ENCODE assay signal across 15 mouse cellular contexts in genomic region chr8:122497016-122497734, GRCm38 (mm10). TPM values are rescaled to one million over a fixed set of nuclear protein-coding genes. Genes with fewer than 3 reads are reported as not detected.
DNase-seq lines count a peak whose midpoint lies in the region; ATAC-seq lines count a peak whose summit lies in the region.
"Had no signal": no experiment of that assay in that cellular context is flagged by ENCODE, and none has a peak within 500 bp of the region (broad histone marks: within the 10 kb centered on the region; RNA-seq: fewer than 3 reads in every experiment).

No protein-coding gene starts in this region.

- peaks cover 94% of the 10 kb centered on the region for H3K36me3 ChIP-seq in kidney, embryonic 15.5 days
- H3K36me3 ChIP-seq in kidney, embryonic 14.5 days (ENCODE audit: control insufficient read depth, insufficient read depth, low read length), result peaks cover 68% of the 10 kb centered on the region
- H3K36me3 ChIP-seq in liver, embryonic 16.5 days (ENCODE audit: control insufficient read depth, insufficient read depth), result peaks cover 89% of the 10 kb centered on the region
- H3K36me3 ChIP-seq in midbrain, embryonic 11.5 days (ENCODE audit: control insufficient read depth, insufficient read depth, low read length), result no peaks in the 10 kb centered on the region
- no peaks in the 10 kb centered on the region for H3K36me3 ChIP-seq in hindbrain, embryonic 12.5 days
- H3K36me3 ChIP-seq: midbrain, embryonic 12.5 days; neural tube, embryonic 12.5 days had no signal

- peak; percentile 58 for DNase-seq in adrenal gland, postnatal 14 days
- no peak for DNase-seq in adrenal gland, postnatal 25 days
- peak; percentile 55 for DNase-seq in ES-CJ7 (ENCODE audit: low read depth, low spot score)
- DNase-seq in midbrain, embryonic 11.5 days (ENCODE audit: low spot score, missing footprints), result no peak
- DNase-seq: layer of hippocampus, postnatal 36 days; retina, postnatal 1 day; thymus, postnatal 36 days had no signal

- H3K9ac ChIP-seq in kidney, embryonic 15.5 days, result no peak overlapping the region
- H3K9ac ChIP-seq in kidney, embryonic 14.5 days (ENCODE audit: low read depth, low read length), result no peak overlapping the region
- H3K9ac ChIP-seq in liver, embryonic 16.5 days (ENCODE audit: low read depth, low read length), result no peak overlapping the region
- H3K9ac ChIP-seq in midbrain, embryonic 11.5 days (ENCODE audit: low read length), result no peak overlapping the region
- H3K9ac ChIP-seq in hindbrain, embryonic 12.5 days, result no peak overlapping the region
- H3K9ac ChIP-seq: midbrain, embryonic 12.5 days; neural tube, embryonic 12.5 days had no signal

- no peak for ATAC-seq in kidney, embryonic 15.5 days (replicated peaks; ENCODE audit: low FRiP score)
- no peak for ATAC-seq in kidney, embryonic 14.5 days (ENCODE audit: low FRiP score, low TSS enrichment)
- 0 out of 2 replicates have a peak, but pooled peaks have one; percentile 9 for ATAC-seq in liver, embryonic 16.5 days (ENCODE audit: low read depth)
- ATAC-seq in midbrain, embryonic 11.5 days (ENCODE audit: low FRiP score), result no peak
- ATAC-seq in hindbrain, embryonic 12.5 days (ENCODE audit: low FRiP score), result no peak
- ATAC-seq: inflammation-experienced regulatory T-cells, adult 6 months had no signal

- H3K4me1 ChIP-seq in kidney, embryonic 15.5 days, result peaks cover 7% of the 10 kb centered on the region
- no peaks in the 10 kb centered on the region for H3K4me1 ChIP-seq in kidney, embryonic 14.5 days (ENCODE audit: control insufficient read depth, insufficient read depth, low read length)
- H3K4me1 ChIP-seq in liver, embryonic 16.5 days (ENCODE audit: control insufficient read depth, low read depth, low read length), result no peaks in the 10 kb centered on the region
- H3K4me1 ChIP-seq in midbrain, embryonic 11.5 days (ENCODE audit: control insufficient read depth, insufficient read depth, low read length), result no peaks in the 10 kb centered on the region
- H3K4me1 ChIP-seq in hindbrain, embryonic 12.5 days, result no peaks in the 10 kb centered on the region
- H3K4me1 ChIP-seq: midbrain, embryonic 12.5 days; neural tube, embryonic 12.5 days had no signal

- no peak overlapping the region for H3K4me2 ChIP-seq in kidney, embryonic 15.5 days
- no peak overlapping the region for H3K4me2 ChIP-seq in kidney, embryonic 14.5 days (replicated peaks; ENCODE audit: low read depth, low read length)
- H3K4me2 ChIP-seq in liver, embryonic 16.5 days (ENCODE audit: low read depth, low read length), result no peak overlapping the region
- H3K4me2 ChIP-seq in midbrain, embryonic 11.5 days, result no peak overlapping the region
- H3K4me2 ChIP-seq in hindbrain, embryonic 12.5 days (replicated peaks), result no peak overlapping the region
- H3K4me2 ChIP-seq: midbrain, embryonic 12.5 days; neural tube, embryonic 12.5 days had no signal

- no peak overlapping the region for H3K4me3 ChIP-seq in kidney, embryonic 15.5 days (replicated peaks)
- no peak overlapping the region for H3K4me3 ChIP-seq in kidney, embryonic 14.5 days (ENCODE audit: low read length)
- H3K4me3 ChIP-seq in liver, embryonic 16.5 days (ENCODE audit: low read depth, low read length), result no peak overlapping the region
- no peak overlapping the region for H3K4me3 ChIP-seq in midbrain, embryonic 11.5 days (ENCODE audit: low read depth, low read length)
- no peak overlapping the region for H3K4me3 ChIP-seq in hindbrain, embryonic 12.5 days
- H3K4me3 ChIP-seq: midbrain, embryonic 12.5 days; neural tube, embryonic 12.5 days had no signal

- 78% methylated on average over 12 of the region's 12 CpGs for WGBS in kidney, embryonic 15.5 days
- 85% methylated on average over 11 of the region's 12 CpGs for WGBS in kidney, embryonic 14.5 days
- 88% methylated on average over 12 of the region's 12 CpGs for WGBS in liver, embryonic 16.5 days (ENCODE audit: insufficient replicate concordance)
- WGBS in midbrain, embryonic 11.5 days, result 88% methylated on average over 12 of the region's 12 CpGs
- 89% methylated on average over 11 of the region's 12 CpGs for WGBS in hindbrain, embryonic 12.5 days

- peak overlapping the region; percentile 64 for H3K27ac ChIP-seq in kidney, embryonic 15.5 days
- H3K27ac ChIP-seq in kidney, embryonic 14.5 days (ENCODE audit: low read depth, low read length), result no peak overlapping the region
- H3K27ac ChIP-seq in liver, embryonic 16.5 days (ENCODE audit: low read length), result no peak overlapping the region
- H3K27ac ChIP-seq in midbrain, embryonic 11.5 days (ENCODE audit: low read depth, low read length), result no peak overlapping the region
- H3K27ac ChIP-seq in hindbrain, embryonic 12.5 days, result no peak overlapping the region
- H3K27ac ChIP-seq: midbrain, embryonic 12.5 days; neural tube, embryonic 12.5 days had no signal

- H3K27me3 ChIP-seq in kidney, embryonic 15.5 days, result no peaks in the 10 kb centered on the region
- H3K27me3 ChIP-seq in kidney, embryonic 14.5 days (ENCODE audit: control insufficient read depth, insufficient read depth, low read length), result no peaks in the 10 kb centered on the region
- H3K27me3 ChIP-seq in liver, embryonic 16.5 days (ENCODE audit: control insufficient read depth, insufficient read depth, low read depth, low read length), result no peaks in the 10 kb centered on the region
- no peaks in the 10 kb centered on the region for H3K27me3 ChIP-seq in midbrain, embryonic 11.5 days (ENCODE audit: control insufficient read depth, insufficient read depth, low read length)
- no peaks in the 10 kb centered on the region for H3K27me3 ChIP-seq in hindbrain, embryonic 12.5 days
- H3K27me3 ChIP-seq: midbrain, embryonic 12.5 days; neural tube, embryonic 12.5 days had no signal

- H3K9me3 ChIP-seq in kidney, embryonic 15.5 days (replicated peaks), result no peaks in the 10 kb centered on the region
- H3K9me3 ChIP-seq in kidney, embryonic 14.5 days (ENCODE audit: control insufficient read depth, low read length), result no peaks in the 10 kb centered on the region
- H3K9me3 ChIP-seq in liver, embryonic 16.5 days (replicated peaks; ENCODE audit: control insufficient read depth, low read length), result no peaks in the 10 kb centered on the region
- no peaks in the 10 kb centered on the region for H3K9me3 ChIP-seq in midbrain, embryonic 11.5 days (ENCODE audit: control insufficient read depth, low read length)
- H3K9me3 ChIP-seq in hindbrain, embryonic 12.5 days (replicated peaks), result no peaks in the 10 kb centered on the region
- H3K9me3 ChIP-seq: midbrain, embryonic 12.5 days; neural tube, embryonic 12.5 days had no signal

RNA-seq across cellular contexts. Expression of gene Ctu2, which starts 21.2 kb away (rescaled TPM):
- total RNA-seq in adrenal gland, postnatal 14 days (2021), result 21.3 and 23.0 TPM in 2 replicates
- 20.6 and 24.7 TPM in 2 replicates for total RNA-seq in adrenal gland, postnatal 25 days (2021)
- 48.6 and 55.7 TPM in 2 replicates for polyA plus RNA-seq in kidney, embryonic 15.5 days (2015; fragmentation: Nextera tagmentation; extraction: Ambion mirVana)
- 50.4 and 51.6 TPM in 2 replicates for polyA plus RNA-seq in kidney, embryonic 14.5 days (2014; fragmentation: Nextera tagmentation; extraction: Ambion mirVana)
- 9.6 and 12.7 TPM in 2 replicates for polyA plus RNA-seq in liver, embryonic 16.5 days (2015; fragmentation: Nextera tagmentation; extraction: Ambion mirVana)
- polyA plus RNA-seq in midbrain, embryonic 11.5 days (2014; fragmentation: Nextera tagmentation; extraction: Ambion mirVana), result 74.8 and 78.7 TPM in 2 replicates
- 66.7 and 68.1 TPM in 2 replicates for polyA plus RNA-seq in hindbrain, embryonic 12.5 days (2016; fragmentation: Nextera tagmentation; extraction: Ambion mirVana)

RNA-seq across cellular contexts. Expression of gene Rnf166, which starts 21.3 kb away (rescaled TPM):
- total RNA-seq in adrenal gland, postnatal 14 days (2021), result 37.9 and 38.5 TPM in 2 replicates
- total RNA-seq in adrenal gland, postnatal 25 days (2021), result 65.3 and 66.5 TPM in 2 replicates
- 37.7 and 39.8 TPM in 2 replicates for polyA plus RNA-seq in kidney, embryonic 15.5 days (2015; fragmentation: Nextera tagmentation; extraction: Ambion mirVana)
- 33.5 and 35.3 TPM in 2 replicates for polyA plus RNA-seq in kidney, embryonic 14.5 days (2014; fragmentation: Nextera tagmentation; extraction: Ambion mirVana)
- polyA plus RNA-seq in liver, embryonic 16.5 days (2015; fragmentation: Nextera tagmentation; extraction: Ambion mirVana), result 12.7 and 14.0 TPM in 2 replicates
- polyA plus RNA-seq in midbrain, embryonic 11.5 days (2014; fragmentation: Nextera tagmentation; extraction: Ambion mirVana), result 23.2 and 29.7 TPM in 2 replicates
- polyA plus RNA-seq in hindbrain, embryonic 12.5 days (2016; fragmentation: Nextera tagmentation; extraction: Ambion mirVana), result 35.3 and 39.2 TPM in 2 replicates

RNA-seq across cellular contexts. Expression of gene Snai3, which starts 36.6 kb away (rescaled TPM):
- 0.45 TPM in 1 of 2 replicates, not detected in the other for total RNA-seq in adrenal gland, postnatal 14 days (2021)
- not detected in 2 replicates for total RNA-seq in adrenal gland, postnatal 25 days (2021)
- polyA plus RNA-seq in kidney, embryonic 15.5 days (2015; fragmentation: Nextera tagmentation; extraction: Ambion mirVana), result 0.34 and 0.78 TPM in 2 replicates
- 0.23 and 0.51 TPM in 2 replicates for polyA plus RNA-seq in kidney, embryonic 14.5 days (2014; fragmentation: Nextera tagmentation; extraction: Ambion mirVana)
- polyA plus RNA-seq in liver, embryonic 16.5 days (2015; fragmentation: Nextera tagmentation; extraction: Ambion mirVana), result 0.14 and 0.40 TPM in 2 replicates
- polyA plus RNA-seq in midbrain, embryonic 11.5 days (2014; fragmentation: Nextera tagmentation; extraction: Ambion mirVana), result not detected in 2 replicates
- polyA plus RNA-seq in hindbrain, embryonic 12.5 days (2016; fragmentation: Nextera tagmentation; extraction: Ambion mirVana), result not detected in 2 replicates
- total RNA-seq: layer of hippocampus, postnatal 36 days; liver, adult 2 months had no signal
- polyA plus RNA-seq: midbrain, embryonic 12.5 days; neural tube, embryonic 12.5 days had no signal

RNA-seq across cellular contexts. Expression of gene Mvd, which starts 54.0 kb away (rescaled TPM):
- total RNA-seq in adrenal gland, postnatal 14 days (2021), result 10.6 and 13.3 TPM in 2 replicates
- total RNA-seq in adrenal gland, postnatal 25 days (2021), result 53.6 and 78.3 TPM in 2 replicates
- 32.7 and 37.5 TPM in 2 replicates for polyA plus RNA-seq in kidney, embryonic 15.5 days (2015; fragmentation: Nextera tagmentation; extraction: Ambion mirVana)
- 23.2 and 36.1 TPM in 2 replicates for polyA plus RNA-seq in kidney, embryonic 14.5 days (2014; fragmentation: Nextera tagmentation; extraction: Ambion mirVana)
- 21.8 and 23.2 TPM in 2 replicates for polyA plus RNA-seq in liver, embryonic 16.5 days (2015; fragmentation: Nextera tagmentation; extraction: Ambion mirVana)
- 44.3 and 48.1 TPM in 2 replicates for polyA plus RNA-seq in midbrain, embryonic 11.5 days (2014; fragmentation: Nextera tagmentation; extraction: Ambion mirVana)
- 46.9 and 48.4 TPM in 2 replicates for polyA plus RNA-seq in hindbrain, embryonic 12.5 days (2016; fragmentation: Nextera tagmentation; extraction: Ambion mirVana)

RNA-seq across cellular contexts. Expression of gene Piezo1, which starts 54.0 kb away (rescaled TPM):
- total RNA-seq in adrenal gland, postnatal 14 days (2021), result 23.2 and 29.9 TPM in 2 replicates
- 18.3 and 20.1 TPM in 2 replicates for total RNA-seq in adrenal gland, postnatal 25 days (2021)
- polyA plus RNA-seq in kidney, embryonic 15.5 days (2015; fragmentation: Nextera tagmentation; extraction: Ambion mirVana), result 13.2 and 17.8 TPM in 2 replicates
- 16.5 and 17.9 TPM in 2 replicates for polyA plus RNA-seq in kidney, embryonic 14.5 days (2014; fragmentation: Nextera tagmentation; extraction: Ambion mirVana)
- polyA plus RNA-seq in liver, embryonic 16.5 days (2015; fragmentation: Nextera tagmentation; extraction: Ambion mirVana), result 11.3 and 15.5 TPM in 2 replicates
- polyA plus RNA-seq in midbrain, embryonic 11.5 days (2014; fragmentation: Nextera tagmentation; extraction: Ambion mirVana), result 2.8 and 4.3 TPM in 2 replicates
- 8.9 TPM in 2 replicates for polyA plus RNA-seq in hindbrain, embryonic 12.5 days (2016; fragmentation: Nextera tagmentation; extraction: Ambion mirVana)

Comparison
In these comparisons a context has a peak if more than half of its experiments do, and no peak if none do; other contexts are left out.
1. DNase-seq: peak in adrenal gland, postnatal 14 days (single experiment) and ES-CJ7 (single experiment); none in adrenal gland, postnatal 25 days (single experiment) and midbrain, embryonic 11.5 days (single experiment).